Mouse (Mus musculus): Measurements from ENCODE around the gene Pacrg. TPM values are rescaled to one million over a fixed set of nuclear protein-coding genes. Genes with fewer than 3 reads are reported as not detected.

Pacrg gene
- polyA plus RNA-seq, 1 experiment from 2014 or later, result 4.1 TPM

DNA sequence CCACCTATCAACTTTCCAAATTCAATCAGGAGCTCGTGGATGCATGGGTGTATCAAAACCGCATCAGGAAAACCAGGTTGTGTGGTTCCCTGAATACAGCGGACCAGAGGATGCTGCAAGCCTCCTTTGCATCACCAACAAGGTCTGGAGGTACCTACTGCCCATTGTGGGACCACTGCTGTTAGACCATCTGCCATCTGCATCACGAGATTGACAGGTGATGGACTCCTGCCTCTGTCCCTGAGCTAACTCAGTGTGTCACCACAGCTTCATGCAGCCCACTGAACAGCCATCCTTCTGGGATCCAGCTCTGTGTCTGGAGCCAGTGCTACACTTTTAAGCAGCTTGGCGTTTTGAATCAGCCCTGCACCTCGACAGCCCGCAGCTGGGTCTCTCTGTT, 318.8 kb downstream of the Pacrg start:
- Histone ChIP-seq H3K4me2 (no peak overlapping the region), H3K9ac (no peak overlapping the region), H3K27ac (no peak overlapping the region), H3K36me3 (ENCODE audit: poor library complexity, severe bottlenecking) (no peaks in the 10 kb centered on the region), H3K4me1 (peaks cover 12% of the 10 kb centered on the region), H3K4me3 (no peak overlapping the region), H3K27me3 (no peaks in the 10 kb centered on the region), H3K9me3 (replicated peaks) (no peaks in the 10 kb centered on the region)
- 87% methylated on average over 7 of the region's 7 CpGs for WGBS
- no peak for ATAC-seq

DNA sequence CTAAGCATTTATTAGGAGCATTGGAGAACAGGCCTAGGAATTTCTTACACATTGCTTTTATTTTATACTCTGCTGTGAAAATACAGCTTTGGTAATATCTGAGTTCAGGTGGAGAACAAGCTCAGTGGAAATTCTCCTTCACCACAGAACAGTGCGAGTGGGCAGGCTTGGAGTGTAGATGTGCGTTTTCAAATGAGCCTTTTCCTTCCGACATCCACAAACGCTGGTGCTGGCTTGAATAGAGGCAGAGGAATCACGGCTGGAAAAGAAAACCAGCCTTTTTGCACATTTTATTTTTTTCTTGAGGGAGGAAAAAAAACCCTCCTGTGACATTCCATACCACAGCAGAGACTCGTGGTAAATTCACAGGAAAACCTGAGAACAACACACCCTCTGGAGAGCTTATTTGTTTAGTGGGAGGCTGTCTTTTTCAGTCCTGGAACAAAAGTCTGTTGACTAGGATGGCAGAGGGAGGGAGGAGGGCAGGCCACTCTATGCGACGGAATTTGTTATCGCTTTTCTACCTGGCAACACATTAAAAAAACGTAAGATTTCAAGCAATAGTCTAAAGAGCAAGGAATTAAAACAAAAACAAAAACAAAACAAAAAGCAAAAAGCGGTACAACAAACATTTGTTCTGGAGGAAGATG, 320.5 kb downstream of the Pacrg start:
- WGBS, result 7% methylated on average over 11 of the region's 11 CpGs
- H3K9me3 ChIP-seq (replicated peaks), result no peaks in the 10 kb centered on the region
- no peak overlapping the region for H3K27ac ChIP-seq
- peak overlapping the region; percentile 40 for H3K4me2 ChIP-seq
- peaks cover 24% of the 10 kb centered on the region for H3K4me1 ChIP-seq
- H3K4me3 ChIP-seq, result no peak overlapping the region
- peak overlapping the region; percentile 5; the same call in 1 of the 2 replicates for H3K9ac ChIP-seq
- no peak for ATAC-seq
- no peaks in the 10 kb centered on the region for H3K27me3 ChIP-seq
- no peaks in the 10 kb centered on the region for H3K36me3 ChIP-seq (ENCODE audit: poor library complexity, severe bottlenecking)

DNA sequence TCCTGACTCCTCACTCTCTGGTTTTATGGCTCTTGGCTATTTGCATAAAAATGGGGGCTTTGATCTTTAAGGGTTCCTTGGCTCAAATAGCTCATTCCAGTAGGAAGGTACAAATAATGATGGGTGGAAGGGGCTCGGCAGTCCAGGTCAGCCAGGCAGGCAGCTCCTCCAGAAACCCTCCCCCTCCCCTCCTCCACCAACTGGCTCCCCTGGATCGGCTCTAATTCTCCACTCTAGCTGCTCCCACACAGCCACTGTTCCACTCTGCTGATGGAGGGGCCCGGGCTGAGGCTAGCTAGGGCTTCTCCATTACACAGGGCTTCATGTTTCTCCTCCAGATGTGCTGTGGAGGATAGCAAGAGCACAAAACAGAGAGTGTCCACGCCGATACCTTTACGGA, 325.3 kb downstream of the Pacrg start:
- Histone ChIP-seq H3K4me1 (peaks cover 32% of the 10 kb centered on the region), H3K9ac (no peak overlapping the region), H3K9me3 (replicated peaks) (no peaks in the 10 kb centered on the region), H3K4me3 (no peak overlapping the region), H3K4me2 (no peak overlapping the region), H3K27ac (no peak overlapping the region), H3K36me3 (ENCODE audit: poor library complexity, severe bottlenecking) (no peaks in the 10 kb centered on the region), H3K27me3 (no peaks in the 10 kb centered on the region)
- ATAC-seq, result no peak
- 51% methylated on average over 6 of the region's 6 CpGs for WGBS

DNA sequence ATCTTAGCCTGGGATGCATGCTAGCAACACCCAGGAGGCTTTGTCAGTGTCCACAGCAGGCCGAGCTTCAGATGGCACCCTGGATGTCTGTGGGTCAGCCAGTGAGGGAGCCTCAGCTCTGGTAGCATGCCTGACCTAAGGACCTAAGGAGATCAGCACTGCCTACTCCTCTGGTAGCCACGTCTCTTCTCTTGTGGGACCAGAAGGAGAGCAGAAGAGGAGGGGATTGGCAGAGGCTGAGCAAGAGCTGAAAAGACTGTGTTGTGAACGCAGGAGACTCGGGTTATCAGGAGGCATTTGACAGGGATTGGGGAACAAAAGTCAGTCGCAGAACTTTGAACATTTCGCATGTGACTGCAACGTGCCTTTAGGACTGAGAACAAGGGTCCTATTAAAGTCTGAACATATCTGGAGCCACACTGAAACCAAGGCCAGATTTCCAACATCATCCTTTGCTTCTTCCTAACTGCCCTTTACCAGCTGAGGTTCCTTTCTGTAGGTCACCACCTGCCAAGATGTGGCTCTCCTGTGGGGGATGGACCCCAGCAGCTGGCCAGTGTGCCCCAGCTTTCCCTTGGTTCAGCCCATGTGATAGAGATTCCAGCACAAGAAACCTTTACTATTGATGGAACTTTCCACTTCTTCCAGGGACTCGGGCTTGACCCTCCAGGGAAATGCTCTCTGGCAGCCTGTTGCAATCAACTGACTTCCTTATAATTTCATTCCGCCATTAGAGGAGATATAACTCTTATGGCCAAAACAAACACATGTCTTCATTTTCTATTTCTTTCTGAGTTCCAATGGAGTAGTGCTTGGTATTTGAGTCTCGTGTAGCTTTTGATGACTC, 329.0 kb downstream of the Pacrg start:
- 89% methylated on average over 10 of the region's 10 CpGs for WGBS
- no peak overlapping the region for H3K9ac ChIP-seq
- peaks cover 47% of the 10 kb centered on the region for H3K4me1 ChIP-seq
- H3K4me3 ChIP-seq, result no peak overlapping the region
- ATAC-seq, result no peak
- no peaks in the 10 kb centered on the region for H3K27me3 ChIP-seq
- no peak overlapping the region for H3K4me2 ChIP-seq
- H3K36me3 ChIP-seq (ENCODE audit: poor library complexity, severe bottlenecking), result no peaks in the 10 kb centered on the region
- H3K27ac ChIP-seq, result no peak overlapping the region
- no peaks in the 10 kb centered on the region for H3K9me3 ChIP-seq (replicated peaks)

DNA sequence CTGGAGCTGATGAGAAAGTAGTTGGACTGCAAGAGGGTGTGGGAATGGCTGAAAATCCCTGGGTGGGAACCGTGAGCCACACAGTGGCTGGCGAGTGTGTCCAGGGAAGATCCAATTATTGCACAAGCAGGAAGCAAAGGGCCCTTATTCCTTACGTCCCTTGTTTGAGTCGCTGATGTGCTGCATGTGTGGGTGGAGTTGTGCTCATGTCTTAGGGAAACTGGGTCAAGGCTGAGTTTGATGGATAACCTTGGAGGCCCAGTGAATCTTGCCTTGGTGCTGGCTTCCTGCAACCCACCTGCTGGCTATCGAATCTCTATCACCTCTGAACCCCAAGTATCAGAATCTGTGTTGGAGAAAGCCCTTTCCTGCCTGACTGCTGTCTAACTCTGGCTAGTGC, 329.6 kb downstream of the Pacrg start:
- no peaks in the 10 kb centered on the region for H3K9me3 ChIP-seq (replicated peaks)
- no peak overlapping the region for H3K4me3 ChIP-seq
- 73% methylated on average over 5 of the region's 5 CpGs for WGBS
- H3K36me3 ChIP-seq (ENCODE audit: poor library complexity, severe bottlenecking), result no peaks in the 10 kb centered on the region
- no peak overlapping the region for H3K27ac ChIP-seq
- peaks cover 44% of the 10 kb centered on the region for H3K4me1 ChIP-seq
- no peak overlapping the region for H3K9ac ChIP-seq
- H3K4me2 ChIP-seq, result no peak overlapping the region
- no peaks in the 10 kb centered on the region for H3K27me3 ChIP-seq
- no peak for ATAC-seq

DNA sequence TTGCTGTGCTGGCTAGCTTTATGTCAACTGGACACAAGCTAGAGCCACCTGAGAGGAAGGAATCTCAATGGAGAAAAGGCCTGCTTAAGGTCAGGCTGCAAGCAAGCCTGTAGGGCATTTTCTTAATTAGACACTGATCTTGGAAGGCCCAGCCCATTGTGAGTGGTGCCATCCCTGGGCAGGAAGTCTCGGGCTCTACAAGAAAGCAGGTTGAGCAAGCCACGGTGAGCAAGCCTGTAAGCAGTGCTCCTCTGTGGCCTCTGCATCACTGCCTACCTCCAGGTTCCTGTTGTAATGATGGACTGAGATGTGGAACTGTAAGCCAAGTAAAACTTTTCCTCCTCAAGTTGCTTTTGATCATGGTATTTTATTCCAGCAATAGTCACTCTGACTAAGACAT, 332.0 kb downstream of the Pacrg start:
- no peak overlapping the region for H3K4me3 ChIP-seq
- H3K36me3 ChIP-seq (ENCODE audit: poor library complexity, severe bottlenecking), result no peaks in the 10 kb centered on the region
- H3K27ac ChIP-seq, result peak overlapping the region; percentile 36; the same call in 1 of the 2 replicates
- H3K9me3 ChIP-seq (replicated peaks), result no peaks in the 10 kb centered on the region
- 33% methylated on average over 2 of the region's 2 CpGs for WGBS
- peak; percentile 22 for ATAC-seq
- H3K4me2 ChIP-seq, result peak overlapping the region; percentile 20; the same call in 1 of the 2 replicates
- H3K9ac ChIP-seq, result no peak overlapping the region
- H3K4me1 ChIP-seq, result peaks cover 30% of the 10 kb centered on the region
- no peaks in the 10 kb centered on the region for H3K27me3 ChIP-seq

DNA sequence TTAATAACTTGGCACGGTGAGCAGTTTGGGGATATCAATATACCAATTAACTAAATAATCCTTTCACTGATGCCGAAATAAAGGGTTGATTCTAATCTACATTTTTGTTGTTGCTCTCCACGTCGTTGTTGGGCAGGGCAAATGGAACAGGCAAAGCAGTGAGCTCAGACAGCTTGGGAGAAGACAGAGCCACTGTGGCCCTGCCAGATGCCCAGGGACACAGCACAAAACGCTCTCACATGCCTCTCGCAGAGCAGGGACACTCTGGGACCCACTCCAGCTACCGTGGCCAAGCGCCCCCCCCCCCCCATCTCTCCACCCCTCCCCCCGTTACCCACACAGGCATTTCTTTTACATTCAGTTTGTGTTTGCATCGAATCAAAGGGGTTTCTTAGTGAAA, 332.6 kb downstream of the Pacrg start:
- peaks cover 26% of the 10 kb centered on the region for H3K4me1 ChIP-seq
- WGBS, result 10% methylated on average over 10 of the region's 10 CpGs
- no peak overlapping the region for H3K27ac ChIP-seq
- peak; percentile 95 for ATAC-seq
- H3K36me3 ChIP-seq (ENCODE audit: poor library complexity, severe bottlenecking), result no peaks in the 10 kb centered on the region
- H3K9me3 ChIP-seq (replicated peaks), result no peaks in the 10 kb centered on the region
- H3K4me3 ChIP-seq, result no peak overlapping the region
- H3K27me3 ChIP-seq, result no peaks in the 10 kb centered on the region
- H3K4me2 ChIP-seq, result peak overlapping the region; percentile 20; the same call in 1 of the 2 replicates
- H3K9ac ChIP-seq, result no peak overlapping the region

DNA sequence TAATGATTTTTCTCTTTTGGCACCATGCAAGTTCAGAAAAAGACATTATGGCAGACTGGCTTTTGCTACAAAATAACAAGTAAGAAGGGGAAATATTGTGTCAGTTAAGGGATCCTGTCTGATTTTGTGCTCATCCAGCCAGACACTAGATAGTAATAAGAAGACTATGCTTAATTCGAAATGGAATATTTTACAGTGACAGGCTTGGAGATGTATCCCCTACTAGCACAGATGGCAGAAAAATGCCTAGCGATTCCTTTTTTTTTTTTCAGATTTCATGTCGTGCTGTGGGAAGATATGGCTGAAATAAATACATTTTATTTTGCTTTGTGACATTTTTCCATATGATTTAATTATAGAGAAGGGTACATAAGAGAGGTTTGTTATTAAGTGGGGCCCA, 333.2 kb downstream of the Pacrg start:
- no peak overlapping the region for H3K9ac ChIP-seq
- no peaks in the 10 kb centered on the region for H3K9me3 ChIP-seq (replicated peaks)
- H3K27ac ChIP-seq, result no peak overlapping the region
- H3K27me3 ChIP-seq, result no peaks in the 10 kb centered on the region
- WGBS, result 65% methylated on average over 3 of the region's 3 CpGs
- H3K4me1 ChIP-seq, result peaks cover 23% of the 10 kb centered on the region
- peak overlapping the region; percentile 20; the same call in 1 of the 2 replicates for H3K4me2 ChIP-seq
- peak; percentile 48; the same call in 1 of the 2 replicates for ATAC-seq
- H3K4me3 ChIP-seq, result no peak overlapping the region
- H3K36me3 ChIP-seq (ENCODE audit: poor library complexity, severe bottlenecking), result no peaks in the 10 kb centered on the region

DNA sequence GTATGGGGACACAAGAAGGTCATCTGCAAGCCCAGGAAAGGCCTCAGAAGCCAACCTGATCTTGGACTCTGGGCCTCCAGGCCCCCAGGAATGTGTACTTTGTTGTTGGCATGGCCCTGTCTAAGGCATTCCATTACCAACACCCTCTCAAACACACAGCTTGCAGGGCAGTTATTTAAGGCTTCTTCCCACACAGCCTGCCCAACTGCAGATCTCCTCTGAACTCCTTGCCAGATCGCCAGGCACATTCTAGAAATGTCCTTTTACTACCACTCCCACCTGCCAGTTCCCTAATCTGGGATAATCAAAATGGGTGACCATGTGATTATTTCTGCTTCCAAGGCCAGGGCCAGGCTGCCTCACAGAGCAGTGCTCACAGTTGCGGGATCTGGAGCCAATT, 338.7 kb downstream of the Pacrg start:
- no peak overlapping the region for H3K9ac ChIP-seq
- H3K4me2 ChIP-seq, result no peak overlapping the region
- H3K9me3 ChIP-seq (replicated peaks), result no peaks in the 10 kb centered on the region
- peaks cover 23% of the 10 kb centered on the region for H3K4me1 ChIP-seq
- no peaks in the 10 kb centered on the region for H3K36me3 ChIP-seq (ENCODE audit: poor library complexity, severe bottlenecking)
- H3K27me3 ChIP-seq, result no peaks in the 10 kb centered on the region
- ATAC-seq, result no peak
- WGBS, result 88% methylated on average over 2 of the region's 2 CpGs
- no peak overlapping the region for H3K27ac ChIP-seq
- no peak overlapping the region for H3K4me3 ChIP-seq

DNA sequence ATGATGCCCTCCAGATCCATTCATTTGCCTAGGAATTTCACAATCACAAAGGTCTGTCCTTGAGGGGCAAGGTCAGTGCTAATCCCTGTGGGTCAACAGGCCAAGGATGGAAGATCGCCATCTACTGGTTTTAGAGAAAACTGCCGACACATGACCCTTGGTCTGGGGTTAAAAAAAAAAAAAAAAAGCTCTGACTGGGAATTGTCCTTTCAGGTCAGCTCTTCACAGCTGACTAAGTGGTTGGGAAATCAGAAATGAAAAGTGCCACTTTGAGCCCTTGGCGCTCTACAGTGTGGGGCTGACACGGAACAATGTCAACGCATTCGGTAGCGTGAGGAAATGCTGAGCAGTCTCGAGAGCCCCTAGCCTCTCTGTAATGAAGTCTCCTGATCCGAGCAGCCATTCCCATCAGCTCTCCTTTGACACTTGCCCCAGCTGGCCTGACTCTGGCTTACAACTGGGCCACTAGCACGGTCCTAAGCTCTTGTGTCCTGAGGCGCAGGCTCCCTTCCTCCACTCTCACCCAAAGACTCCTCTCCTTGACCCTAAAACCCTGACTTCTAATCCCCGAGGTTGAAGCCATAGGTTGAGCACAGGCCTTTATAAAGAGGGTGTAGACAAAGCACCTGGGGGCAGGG, 339.2 kb downstream of the Pacrg start:
- H3K4me2 ChIP-seq, result no peak overlapping the region
- 29% methylated on average over 12 of the region's 12 CpGs for WGBS
- peaks cover 20% of the 10 kb centered on the region for H3K4me1 ChIP-seq
- H3K4me3 ChIP-seq, result no peak overlapping the region
- H3K27me3 ChIP-seq, result no peaks in the 10 kb centered on the region
- H3K36me3 ChIP-seq (ENCODE audit: poor library complexity, severe bottlenecking), result no peaks in the 10 kb centered on the region
- no peak overlapping the region for H3K9ac ChIP-seq
- H3K9me3 ChIP-seq (replicated peaks), result no peaks in the 10 kb centered on the region
- no peak overlapping the region for H3K27ac ChIP-seq
- no peak for ATAC-seq

DNA sequence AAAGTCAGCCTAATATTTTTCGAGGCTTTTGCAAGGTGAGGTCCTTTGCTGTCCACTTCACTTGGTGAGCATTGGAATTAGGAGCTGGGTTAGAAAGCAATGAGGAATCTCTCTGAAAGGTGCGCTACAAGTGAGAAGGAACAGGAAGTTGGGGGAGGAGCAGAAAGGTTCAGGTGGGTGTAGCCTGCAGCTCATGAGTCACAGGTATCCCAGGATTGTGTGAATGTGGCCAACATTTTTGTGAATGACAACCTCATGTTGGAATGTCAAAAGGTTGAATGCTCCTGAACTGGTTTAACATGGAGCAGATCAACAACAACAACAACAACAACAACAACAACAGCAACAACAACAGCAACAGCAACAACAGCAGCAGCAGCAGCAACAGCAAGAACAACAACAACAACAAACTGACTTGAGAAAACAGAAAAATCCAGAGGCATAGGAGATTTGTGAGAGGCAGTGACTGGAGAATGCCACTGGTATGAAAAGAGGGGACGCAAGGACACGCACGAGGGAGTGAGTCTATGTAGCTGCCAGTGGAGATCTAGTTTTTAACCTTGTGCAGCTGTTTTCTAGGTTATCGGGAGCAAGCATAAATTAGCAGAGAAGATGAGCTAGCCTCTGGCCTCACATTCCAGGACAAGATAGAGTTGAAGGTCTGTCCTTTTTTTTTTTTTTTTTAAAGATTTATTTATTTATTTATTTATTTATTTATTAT, 341.0 kb downstream of the Pacrg start:
- no peak overlapping the region for H3K27ac ChIP-seq
- no peaks in the 10 kb centered on the region for H3K36me3 ChIP-seq (ENCODE audit: poor library complexity, severe bottlenecking)
- no peaks in the 10 kb centered on the region for H3K9me3 ChIP-seq (replicated peaks)
- H3K4me2 ChIP-seq, result no peak overlapping the region
- H3K27me3 ChIP-seq, result no peaks in the 10 kb centered on the region
- peaks cover 20% of the 10 kb centered on the region for H3K4me1 ChIP-seq
- no peak for ATAC-seq
- H3K9ac ChIP-seq, result no peak overlapping the region
- 86% methylated on average over 6 of the region's 6 CpGs for WGBS
- no peak overlapping the region for H3K4me3 ChIP-seq

All from forebrain, embryonic 13.5 days (tissue).